Mouse (Mus musculus) C2C12 (cell line): ENCODE data around the gene Ctr9. TPM values are rescaled to one million over a fixed set of nuclear protein-coding genes. Genes with fewer than 3 reads are reported as not detected.

Experiments
- H3K27me3 ChIP-seq: one replicate; pipeline ENCODE4 v1.6.1; 2011; ENCODE audit not compliant: control insufficient read depth, insufficient read depth, insufficient read length
- H3K36me3 ChIP-seq: one replicate; pipeline ENCODE4 v1.6.1; 2011; ENCODE audit not compliant: control insufficient read depth, insufficient read depth
- H3K4me3 ChIP-seq: one replicate; pipeline ENCODE4 v1.5.1; 2011; ENCODE audit warnings: mild to moderate bottlenecking, control low read depth; ENCODE audit not compliant: poor library complexity, insufficient read depth, severe bottlenecking
- H3K79me2 ChIP-seq: one replicate; pipeline ENCODE4 v1.6.1; 2011; ENCODE audit not compliant: control insufficient read depth, insufficient read depth
- H3K79me3 ChIP-seq: one replicate; pipeline ENCODE4 v1.6.1; 2011; ENCODE audit warnings: low read depth, control low read depth
- H3ac ChIP-seq: one replicate; pipeline ENCODE3; 2011; ENCODE audit warnings: low read depth; ENCODE audit not compliant: control insufficient read depth, insufficient read length
- CEBPB ChIP-seq: IDR thresholded peaks from one replicate; pipeline ENCODE4 v1.6.1; 2011; ENCODE audit warnings: low read depth, mild to moderate bottlenecking, control low read depth, moderate library complexity
- CTCF ChIP-seq: IDR thresholded peaks from one replicate; pipeline ENCODE4 v1.5.1; 2011; ENCODE audit not compliant: control insufficient read depth, insufficient read depth, insufficient read length
- FOSL1 ChIP-seq: IDR thresholded peaks from one replicate; pipeline ENCODE4 v1.8.0; 2011; ENCODE audit warnings: mild to moderate bottlenecking, low read length; ENCODE audit not compliant: poor library complexity, insufficient read depth, severe bottlenecking
- MAX ChIP-seq: IDR thresholded peaks from one replicate; pipeline ENCODE4 v1.6.1; 2011; ENCODE audit warnings: mild to moderate bottlenecking, control low read depth
- MYOD1 ChIP-seq: IDR thresholded peaks from one replicate; pipeline ENCODE4 v1.6.1; 2011; ENCODE audit warnings: low read depth; ENCODE audit not compliant: control insufficient read depth, insufficient read length
- MYOG ChIP-seq: IDR thresholded peaks from one replicate; pipeline ENCODE4 v1.6.1; 2011; ENCODE audit not compliant: control insufficient read depth, insufficient read length; ENCODE audit errors: extremely low read depth
- USF1 ChIP-seq: IDR thresholded peaks from one replicate; pipeline ENCODE4 v1.6.1; 2011; ENCODE audit warnings: low read depth, mild to moderate bottlenecking, control low read depth, moderate library complexity
- polyA plus RNA-seq: library from polyadenylated mRNA; unstranded; fragments of >200 nt; fragmentation: generic; extraction: Trizol; gene quantifications from one replicate; pipeline ENCODE4 v1.2.1, GENCODE M21; 2012; ENCODE audit warnings: missing spikeins

The Ctr9 gene
- polyA plus RNA-seq, 1 experiment = 19.0 TPM

DNA sequence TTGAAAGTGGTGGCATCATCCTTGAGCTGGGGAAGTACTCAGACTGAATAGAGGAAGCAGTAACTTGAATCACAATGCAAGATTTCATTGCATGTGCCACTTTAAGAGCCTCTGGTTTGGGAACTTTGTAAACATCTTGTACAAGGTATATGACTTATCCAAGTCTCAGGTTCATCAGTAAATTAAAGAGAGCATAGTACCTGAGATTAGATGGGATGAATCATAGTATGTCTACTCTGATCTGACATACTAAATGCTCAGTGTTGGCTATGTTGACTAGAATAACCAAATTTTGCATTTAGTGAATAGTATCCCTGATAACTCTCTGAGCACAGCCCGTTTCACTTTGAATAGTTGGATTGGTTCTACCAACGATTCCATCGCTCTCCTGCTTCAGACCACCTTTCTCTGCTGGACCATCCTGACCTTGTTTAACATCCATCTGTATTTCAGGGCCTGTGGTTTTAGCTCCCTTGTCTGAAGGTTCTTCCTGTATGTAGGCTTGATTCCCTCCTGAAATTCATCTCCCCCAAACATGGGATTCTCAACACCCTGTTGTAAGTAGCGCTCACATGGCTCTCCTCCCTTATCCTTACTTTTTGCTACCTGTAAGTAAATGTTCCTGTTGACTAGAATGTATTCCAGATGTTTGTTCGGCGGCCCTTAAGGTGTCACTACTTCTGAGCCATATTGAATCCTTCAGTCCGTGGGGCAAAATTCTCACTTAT, 40.9 kb downstream of the Ctr9 start:
- TF ChIP-seq MAX (no peak), MYOD1 (no peak), FOSL1 (no peak), CEBPB (no peak), MYOG (no peak), USF1 (no peak), CTCF (no peak)
- H3K4me3 ChIP-seq = no peak overlapping the region
- no peaks in the 10 kb centered on the region for H3K27me3 ChIP-seq
- H3K79me2 ChIP-seq = peaks cover 4% of the 10 kb centered on the region
- H3K79me3 ChIP-seq = peaks cover 5% of the 10 kb centered on the region
- H3K36me3 ChIP-seq = peaks cover 73% of the 10 kb centered on the region
- H3ac ChIP-seq = no peak overlapping the region

DNA sequence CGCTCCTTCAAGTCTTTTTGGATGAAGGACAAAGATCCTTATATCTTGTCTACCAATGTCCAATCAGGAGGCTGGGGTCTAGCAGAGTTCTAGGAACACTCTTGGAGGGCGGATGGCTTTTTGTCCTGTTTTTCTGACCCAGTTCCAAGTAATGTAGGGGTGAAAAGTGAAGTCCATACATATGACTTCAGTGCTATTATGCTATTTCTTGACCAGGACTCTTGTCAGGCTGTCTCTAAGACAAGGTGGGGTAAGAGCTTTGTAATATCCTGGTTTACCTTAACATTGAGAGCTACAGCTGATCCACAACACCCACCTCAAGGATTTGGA, 41.4 kb downstream of the Ctr9 start:
- Histone ChIP-seq H3K79me3 (peaks cover 7% of the 10 kb centered on the region), H3K36me3 (peaks cover 78% of the 10 kb centered on the region), H3ac (no peak overlapping the region), H3K27me3 (no peaks in the 10 kb centered on the region), H3K4me3 (no peak overlapping the region), H3K79me2 (peaks cover 9% of the 10 kb centered on the region)
- TF ChIP-seq MAX (no peak), MYOD1 (no peak), MYOG (no peak), CEBPB (no peak), USF1 (no peak), CTCF (no peak), FOSL1 (no peak)

- Histone ChIP-seq H3K79me3 (peaks cover 13% of the 10 kb centered on the region), H3K36me3 (peaks cover 100% of the 10 kb centered on the region), H3K4me3 (no peak overlapping the region), H3ac (no peak overlapping the region), H3K79me2 (peaks cover 25% of the 10 kb centered on the region), H3K27me3 (no peaks in the 10 kb centered on the region)
- TF ChIP-seq MYOD1 = no peak
- no peak for TF ChIP-seq MYOG
- no peak for TF ChIP-seq FOSL1
- TF ChIP-seq CEBPB = no peak
- TF ChIP-seq USF1 = no peak
- no peak for TF ChIP-seq CTCF
Observed at GRCm38 (mm10) chr7:111072410-111072809, 43.7 kb downstream of the Ctr9 start.

GRCm38 (mm10) chr7:111075288-111075687, 46.5 kb downstream of the Ctr9 start:
- TF ChIP-seq MYOD1 (no peak), MYOG (no peak), FOSL1 (no peak), CTCF (no peak), USF1 (no peak), MAX (no peak), CEBPB (no peak)
- Histone ChIP-seq H3K27me3 (no peaks in the 10 kb centered on the region), H3K79me2 (peaks cover 54% of the 10 kb centered on the region), H3ac (no peak overlapping the region), H3K4me3 (no peak overlapping the region), H3K79me3 (peaks cover 40% of the 10 kb centered on the region), H3K36me3 (peaks cover 100% of the 10 kb centered on the region)

DNA sequence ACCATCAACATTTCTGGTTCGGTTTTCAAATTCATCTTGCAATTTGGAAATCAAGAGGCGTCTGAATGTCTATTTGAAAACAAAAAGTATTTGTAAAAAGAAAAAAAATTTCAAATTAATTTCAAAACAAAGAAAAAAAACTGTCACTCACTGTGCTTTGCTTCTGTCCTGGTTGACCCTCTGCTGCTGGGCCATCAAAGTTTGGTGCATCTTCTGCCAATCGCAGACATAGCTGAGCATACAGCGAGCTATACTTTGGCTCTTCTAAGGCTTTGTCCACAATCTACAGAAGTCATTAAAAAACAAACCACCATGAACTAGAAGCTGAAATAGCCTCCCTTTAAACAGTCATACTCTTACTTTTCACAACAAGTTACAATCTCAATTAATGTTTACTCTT, 49.5 kb downstream of the Ctr9 start:
- Histone ChIP-seq H3ac (no peak overlapping the region), H3K36me3 (peaks cover 85% of the 10 kb centered on the region), H3K79me2 (peaks cover 78% of the 10 kb centered on the region), H3K4me3 (no peak overlapping the region), H3K27me3 (no peaks in the 10 kb centered on the region), H3K79me3 (peaks cover 57% of the 10 kb centered on the region)
- TF ChIP-seq USF1 = no peak
- no peak for TF ChIP-seq CEBPB
- TF ChIP-seq MYOD1 = no peak
- no peak for TF ChIP-seq FOSL1
- TF ChIP-seq MAX = no peak
- no peak for TF ChIP-seq CTCF
- TF ChIP-seq MYOG = no peak

GRCm38 (mm10) chr7:111080026-111080425, 51.3 kb downstream of the Ctr9 start:
- no peak overlapping the region for H3ac ChIP-seq
- TF ChIP-seq USF1 = no peak
- no peak for TF ChIP-seq FOSL1
- H3K79me2 ChIP-seq = peaks cover 77% of the 10 kb centered on the region
- peaks cover 68% of the 10 kb centered on the region for H3K36me3 ChIP-seq
- peak overlapping the region; percentile 7 for H3K4me3 ChIP-seq
- peaks cover 53% of the 10 kb centered on the region for H3K79me3 ChIP-seq
- H3K27me3 ChIP-seq = no peaks in the 10 kb centered on the region
